Mouse (Mus musculus) ovary, postnatal 36 days (tissue): Measurements from ENCODE around the gene Ptcd2.
A peak's percentile ranks its signal among the peaks of the same experiment; 100 is the strongest.

Experiments used
- DNase-seq: peaks from one replicate; pipeline ENCODE4 v3.0.0; 2022; ENCODE audit warnings: low spot score, mixed read lengths

Ptcd2 gene

DNA sequence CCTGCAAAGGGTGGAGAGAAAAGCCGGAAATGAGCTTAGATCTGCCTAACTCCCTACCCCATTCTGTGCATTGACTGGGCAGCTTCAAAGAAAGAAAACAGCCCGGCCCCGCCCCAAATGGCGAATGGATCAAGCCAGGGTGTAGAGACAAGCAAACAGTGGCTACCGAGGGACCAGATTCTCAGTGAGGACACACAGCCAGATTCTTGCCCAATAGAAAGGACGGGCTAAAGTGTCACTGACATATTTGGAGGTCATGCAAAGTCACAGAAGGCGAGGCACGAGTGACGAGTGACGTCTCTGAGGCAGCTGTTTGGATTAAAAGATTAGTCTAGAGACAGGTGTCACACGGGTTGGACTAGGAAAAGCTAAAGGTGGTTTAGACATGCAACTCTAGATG lies 40.1 kb downstream of the Ptcd2 start:
- DNase-seq: no peak

DNA sequence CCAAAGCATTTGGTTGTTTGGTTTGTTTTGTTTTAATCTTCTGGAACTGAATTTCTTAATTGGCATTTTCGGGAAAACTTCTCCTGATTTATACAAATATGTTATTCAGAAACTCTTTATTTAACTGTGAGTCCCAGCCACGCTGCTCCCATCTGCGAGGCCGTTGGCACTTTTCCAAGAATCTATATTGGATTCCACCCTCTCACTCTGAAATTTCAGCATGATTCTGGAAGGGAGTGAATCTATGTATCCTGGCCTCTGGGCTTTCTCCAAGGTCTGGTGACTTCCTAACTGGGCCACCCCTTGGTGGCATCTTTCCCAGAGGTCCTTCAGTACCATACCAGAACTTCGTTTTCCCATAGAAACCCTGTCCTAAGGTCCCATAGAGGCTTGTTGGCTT lies 40.7 kb downstream of the Ptcd2 start:
- no peak for DNase-seq

DNA sequence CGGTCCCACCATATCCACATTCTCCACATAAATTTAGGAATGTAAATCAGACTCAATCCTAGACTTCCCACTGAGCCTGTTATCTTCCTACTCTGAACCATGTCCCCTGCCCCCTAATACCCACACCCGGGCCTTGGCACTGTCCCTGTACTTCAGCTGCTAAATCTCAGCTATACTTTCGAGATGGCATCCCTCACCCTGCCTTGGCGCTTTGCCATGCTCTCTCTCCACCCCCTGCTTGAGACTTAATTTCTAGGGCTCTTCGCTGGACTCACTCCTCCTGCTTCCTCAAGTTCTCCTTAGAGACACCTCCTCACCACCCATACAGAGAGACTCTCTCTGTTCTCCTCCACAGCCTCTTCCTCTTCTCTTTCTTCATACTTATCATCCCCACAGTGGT lies 44.6 kb downstream of the Ptcd2 start:
- DNase-seq: no peak

DNA sequence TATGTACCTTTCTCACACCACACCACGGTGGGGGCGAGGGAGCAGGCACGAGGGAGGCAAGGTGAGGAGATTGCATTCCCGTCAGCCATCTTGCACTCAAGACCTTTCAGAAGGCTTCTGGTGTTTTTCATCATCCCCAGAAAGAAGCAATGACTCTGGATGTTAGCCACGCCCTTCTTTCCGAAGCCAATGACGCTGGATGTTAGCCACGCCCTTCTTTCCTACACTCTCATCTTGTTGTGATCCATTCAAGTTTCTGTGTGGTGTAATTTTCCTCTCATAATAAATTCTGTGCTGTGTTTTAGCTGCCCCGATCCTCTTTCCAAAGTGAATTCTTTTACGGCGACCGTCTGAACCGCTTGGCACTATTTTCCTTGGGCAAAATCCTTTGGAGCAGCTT lies 50.3 kb downstream of the Ptcd2 start:
- DNase-seq: no peak

DNA sequence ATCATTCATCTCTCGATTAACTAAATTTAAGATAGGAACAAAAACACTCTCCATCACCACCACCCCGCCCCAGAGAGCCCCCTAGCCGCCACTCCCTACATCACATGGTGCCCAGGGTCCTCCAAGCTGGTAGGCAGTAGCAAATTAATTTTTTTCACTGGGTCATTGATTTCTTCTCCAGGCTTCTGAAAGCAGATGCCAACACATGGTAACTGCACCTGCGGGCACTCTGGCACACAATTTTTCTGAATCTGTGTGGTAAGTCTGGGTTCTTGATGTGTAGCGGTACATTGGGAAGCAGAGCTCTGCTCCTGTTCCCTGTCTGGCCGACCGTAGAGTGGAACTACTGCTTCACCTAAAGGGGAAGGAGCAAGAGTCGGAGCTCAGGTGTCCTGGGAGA lies 53.7 kb downstream of the Ptcd2 start:
- no peak for DNase-seq

DNA sequence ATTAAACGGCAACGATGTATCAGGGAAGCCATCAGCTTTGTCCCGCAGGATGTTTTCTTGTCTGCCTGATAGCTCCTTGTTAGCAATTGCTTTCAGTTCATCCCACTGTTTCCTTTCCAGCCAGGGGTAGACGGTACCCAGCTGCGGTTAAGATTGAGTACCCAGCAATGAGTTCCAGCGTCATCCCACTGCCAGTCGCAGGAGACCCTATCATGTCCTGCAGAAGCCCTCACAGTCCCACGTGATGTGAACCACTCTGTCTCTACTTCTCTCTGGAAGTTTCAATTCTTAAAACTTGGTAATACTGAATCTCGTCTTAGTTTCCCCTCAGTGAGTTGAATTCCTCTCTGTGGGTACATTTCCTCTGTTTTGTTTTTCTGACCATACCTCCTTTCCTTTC lies 56.7 kb downstream of the Ptcd2 start:
- no peak for DNase-seq

DNA sequence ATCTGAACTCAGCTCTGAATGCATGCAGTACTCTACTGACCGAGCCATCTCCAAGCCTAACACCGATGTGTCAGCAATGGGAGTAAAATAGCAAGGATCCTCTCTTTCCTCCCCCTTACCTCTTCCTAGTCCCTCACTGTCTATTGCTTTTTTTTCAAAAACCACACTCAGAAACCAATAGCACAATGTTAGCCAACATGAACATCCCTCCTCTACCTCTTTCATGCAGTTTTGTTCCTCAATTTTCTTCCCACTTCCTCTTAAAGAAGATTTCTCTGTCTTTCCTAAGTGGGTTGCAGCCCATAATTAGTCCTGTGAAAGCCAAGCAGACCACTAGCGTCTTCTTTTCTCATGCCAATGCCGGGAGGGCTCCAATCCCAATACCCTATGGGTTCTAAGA lies 57.3 kb downstream of the Ptcd2 start:
- no peak for DNase-seq

DNA sequence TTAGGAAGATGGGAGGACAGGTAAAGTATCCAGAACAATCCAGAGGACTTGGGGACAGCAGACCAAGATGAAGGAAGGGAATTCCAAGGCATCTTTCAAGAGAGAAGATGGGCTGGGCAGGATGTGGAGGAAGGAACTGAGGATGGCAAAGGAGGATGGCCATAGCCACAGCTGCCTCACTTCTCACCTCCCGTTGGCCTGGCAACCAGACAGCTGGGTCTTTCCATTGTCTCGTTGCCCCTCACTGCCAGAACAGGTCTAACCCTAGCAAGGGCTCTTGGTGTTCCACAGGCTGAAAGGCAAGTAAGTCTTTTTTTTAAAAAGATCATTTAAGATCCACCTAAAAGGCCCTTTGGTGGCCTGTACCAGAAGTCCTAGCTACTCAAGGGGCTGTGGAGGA lies 59.3 kb downstream of the Ptcd2 start:
- DNase-seq: no peak

DNA sequence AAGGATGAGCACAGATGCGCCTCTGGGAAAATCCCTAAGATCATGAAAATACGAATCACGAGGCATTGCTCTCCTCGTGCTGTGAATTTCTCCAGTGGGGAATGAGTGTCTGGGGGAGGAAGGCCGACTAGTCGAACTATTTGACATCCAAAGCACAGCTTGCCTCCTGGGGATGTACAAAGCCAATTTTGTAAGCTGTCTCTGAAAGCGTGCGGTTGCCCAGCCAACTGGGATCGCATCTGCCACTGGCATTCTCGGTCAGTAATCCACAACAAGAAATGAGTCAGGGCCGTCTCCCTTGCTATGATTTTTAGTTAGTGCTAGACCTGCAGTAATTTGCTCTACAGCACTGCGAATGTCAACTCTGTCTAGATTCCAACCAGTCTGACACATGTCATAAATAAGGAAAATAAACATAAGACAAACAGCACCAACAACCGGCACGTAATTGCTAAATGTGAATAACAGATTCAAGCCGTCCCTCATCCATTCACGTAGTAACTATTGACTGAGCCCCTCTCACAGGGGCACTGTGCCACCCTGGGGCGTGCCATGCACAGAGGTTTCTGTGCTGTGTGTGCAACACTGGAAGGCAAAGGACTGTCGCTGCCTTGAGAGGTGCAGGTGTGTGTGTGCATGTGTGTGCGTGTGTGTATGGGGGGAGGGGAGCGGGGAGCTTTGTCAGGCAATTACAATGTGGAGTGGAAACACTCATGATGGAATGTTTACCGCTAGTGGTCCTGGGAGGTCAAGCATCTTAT lies 59.9 kb downstream of the Ptcd2 start:
- DNase-seq: no peak

DNA sequence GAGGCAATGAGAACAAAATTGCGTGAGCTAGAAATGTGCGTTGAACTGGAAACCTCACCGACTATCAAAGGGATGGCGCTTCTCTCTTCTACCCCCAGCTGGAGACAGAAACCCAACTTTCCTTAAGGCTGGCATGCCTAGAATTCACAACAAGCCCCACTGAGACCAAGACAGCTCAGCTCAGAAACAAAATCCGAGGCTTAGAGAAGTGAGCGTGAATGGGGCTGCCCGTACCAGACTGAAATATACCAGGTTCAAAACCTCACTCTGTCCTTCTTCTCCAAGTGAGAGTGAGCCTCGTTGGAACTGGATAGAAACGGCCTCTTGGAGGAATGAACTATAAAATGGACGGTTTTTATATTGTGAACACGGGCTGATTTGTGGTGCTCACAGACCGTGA lies 60.6 kb downstream of the Ptcd2 start:
- DNase-seq: no peak

DNA sequence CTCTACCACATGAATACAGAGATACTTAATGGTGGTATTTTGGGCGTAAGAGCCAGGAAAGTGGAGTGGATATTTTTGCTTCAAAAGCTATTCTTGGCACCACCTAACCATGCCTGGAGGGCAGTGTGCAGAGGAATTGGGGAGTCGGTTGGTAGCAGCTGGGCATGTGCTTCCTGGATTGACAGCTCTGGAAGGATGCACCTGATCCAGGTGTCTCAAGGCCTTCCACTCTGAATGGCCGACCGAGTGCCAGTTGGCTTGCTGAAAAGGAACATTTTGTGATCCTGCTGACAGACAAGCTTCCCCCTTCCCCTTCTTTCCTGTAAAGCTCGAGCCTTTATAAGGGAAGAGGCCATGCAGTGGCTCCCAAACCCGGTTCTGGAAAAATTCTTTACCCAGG lies 61.5 kb downstream of the Ptcd2 start:
- no peak for DNase-seq

DNA sequence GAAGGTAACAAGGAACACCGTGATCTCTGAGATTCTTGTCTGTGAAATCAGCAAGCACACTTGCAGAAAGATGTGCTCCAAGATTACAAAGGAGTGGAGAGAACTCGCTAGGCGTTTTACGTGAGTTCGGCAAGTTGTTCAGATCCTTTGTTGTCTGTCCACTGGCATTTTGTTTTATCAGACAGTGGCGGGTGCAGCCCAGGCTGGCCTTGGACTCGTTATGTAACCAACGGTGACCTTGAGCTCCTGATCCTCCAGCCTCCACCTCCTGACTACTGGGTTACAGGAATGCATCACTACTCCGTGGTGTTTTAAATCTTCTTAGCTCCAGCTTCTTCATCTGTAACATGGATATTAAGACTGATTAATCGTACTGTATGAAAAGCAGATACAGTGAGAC lies 65.2 kb downstream of the Ptcd2 start:
- DNase-seq: peak; percentile 65

DNA sequence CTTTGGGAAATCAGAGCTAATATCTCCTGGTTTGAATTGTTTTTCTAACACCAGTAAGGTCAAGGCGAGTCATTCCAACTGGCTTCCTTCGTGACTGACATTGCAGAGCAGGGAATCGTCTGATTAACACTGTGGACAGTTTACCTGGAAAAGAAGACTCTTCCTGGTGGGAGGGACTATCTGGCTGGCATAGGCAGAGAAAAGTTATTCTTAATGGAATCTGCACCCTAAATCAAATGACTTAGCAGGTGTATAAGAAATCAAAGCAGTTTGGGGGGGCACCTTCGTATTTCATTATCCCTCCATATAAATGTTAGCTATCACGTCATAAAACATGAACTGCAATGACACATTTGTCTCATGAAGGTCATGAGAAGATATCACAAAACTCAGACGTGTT lies 66.0 kb downstream of the Ptcd2 start:
- DNase-seq: no peak

DNA sequence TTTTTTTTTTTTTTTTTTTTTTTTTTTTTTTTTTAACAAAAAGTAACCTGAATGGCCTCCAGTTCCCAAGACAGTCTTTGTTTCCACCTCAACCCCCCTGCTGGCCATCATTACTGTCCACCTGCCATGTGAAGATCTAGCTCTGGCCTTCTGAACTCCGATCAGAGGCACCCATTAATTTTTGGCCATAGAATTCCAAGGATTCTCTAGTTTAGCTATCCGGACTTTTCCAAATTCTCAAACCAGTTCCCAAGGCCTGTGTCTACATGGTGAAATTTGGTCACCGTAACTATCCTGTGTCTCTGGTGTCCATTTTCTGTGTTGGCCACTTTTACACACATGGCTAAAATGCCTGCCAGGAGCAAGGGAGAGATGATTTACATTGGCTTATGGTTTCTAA lies 67.0 kb downstream of the Ptcd2 start:
- DNase-seq: no peak

DNA sequence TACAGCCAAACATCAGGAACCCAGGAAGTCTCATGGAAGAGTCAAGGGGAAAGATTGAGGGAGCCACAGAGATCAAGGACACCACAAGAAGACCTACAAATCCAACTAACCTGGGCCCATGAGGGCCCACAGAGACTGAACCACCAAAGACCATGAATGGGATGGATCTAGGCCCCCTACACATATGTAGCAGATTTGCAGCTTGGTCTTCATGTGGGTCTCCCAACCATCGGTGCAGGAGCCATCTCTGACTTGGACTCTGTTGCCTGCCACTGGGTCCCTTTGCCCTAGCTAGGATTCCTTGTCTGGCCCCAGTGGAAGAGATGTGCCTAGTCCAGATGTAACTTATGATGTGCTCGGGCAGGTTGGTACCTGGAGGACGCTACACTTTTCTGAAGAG lies 72.5 kb downstream of the Ptcd2 start:
- no peak for DNase-seq
